Mouse (Mus musculus) lung, adult 2 months (tissue): ENCODE results near the gene Fdxr. TPM values are rescaled to one million over a fixed set of nuclear protein-coding genes. Genes with fewer than 3 reads are reported as not detected.

Experiments
- DNase-seq: peaks from one replicate; pipeline ENCODE4 v3.0.0; 2022
- H3K4me1 ChIP-seq: fragments of 200-500 bp; 2 replicates; pipeline ENCODE4 v1.6.1; 2011; ENCODE audit warnings: low read length; ENCODE audit not compliant: control insufficient read depth, insufficient read depth
- H3K4me3 ChIP-seq: fragments of 200-500 bp; replicated peaks from 2 replicates; pipeline ENCODE3; 2011; ENCODE audit warnings: low read depth, mild to moderate bottlenecking, control low read depth, low read length; ENCODE audit errors: extremely low read depth
- CTCF ChIP-seq: fragments of 200-500 bp; IDR thresholded peaks from 2 replicates; pipeline ENCODE4 v1.5.1; 2011; ENCODE audit warnings: mild to moderate bottlenecking, low read length, control low read depth; ENCODE audit not compliant: insufficient read depth
- POLR2A ChIP-seq: fragments of 200-500 bp; IDR thresholded peaks from 2 replicates; pipeline ENCODE4 v1.6.1; 2011; ENCODE audit warnings: low read depth, mild to moderate bottlenecking, control low read depth, low read length, borderline replicate concordance; ENCODE audit errors: extremely low read depth
- WGBS: fragments of 180-500 bp; shearing (Covaris S2); methylation state at CpG from one replicate; pipeline ENCODE4 v1.1.7; 2018; 5-methylcytosine and 5-hydroxymethylcytosine counted together
- polyA plus RNA-seq: library from polyadenylated mRNA; depleted of rRNA; stranded (reverse); fragments of >200 nt; gene quantifications from 2 replicates; pipeline ENCODE4 v1.2.3, GENCODE M21; 2012; rRNA removed

The Fdxr gene
- polyA plus RNA-seq, 1 experiment = 13.0 TPM

GRCm38 (mm10) chr11:115222570-115222969, 54.3 kb downstream of the Fdxr start:
- DNase-seq = peak; percentile 39
- Histone ChIP-seq H3K4me3 (no peak overlapping the region), H3K4me1 (peaks cover 34% of the 10 kb centered on the region)
- 19% methylated on average over 5 of the region's 5 CpGs for WGBS
- TF ChIP-seq POLR2A (no peak), CTCF (no peak)

- H3K4me3 ChIP-seq = no peak overlapping the region
- TF ChIP-seq CTCF (no peak), POLR2A (no peak)
- 45% methylated on average over 12 of the region's 12 CpGs for WGBS
- peak; percentile 17 for DNase-seq
- H3K4me1 ChIP-seq = peaks cover 34% of the 10 kb centered on the region
Measured at GRCm38 (mm10) chr11:115222077-115222476, 54.8 kb downstream of the Fdxr start.

- Histone ChIP-seq H3K4me1 (peaks cover 32% of the 10 kb centered on the region), H3K4me3 (no peak overlapping the region)
- no peak for TF ChIP-seq CTCF
- no peak for TF ChIP-seq POLR2A
- 48% methylated on average over 10 of the region's 10 CpGs for WGBS
- peak; percentile 15 for DNase-seq
Measured at GRCm38 (mm10) chr11:115219685-115220084, 57.2 kb downstream of the Fdxr start.

GRCm38 (mm10) chr11:115219263-115219662, 57.6 kb downstream of the Fdxr start:
- 24% methylated on average over 9 of the region's 9 CpGs for WGBS
- DNase-seq = peak; percentile 59
- no peak overlapping the region for H3K4me3 ChIP-seq
- peaks cover 31% of the 10 kb centered on the region for H3K4me1 ChIP-seq
- TF ChIP-seq POLR2A (peak; percentile 35; the same call in 1 of the 2 replicates), CTCF (no peak)

Other genes with a start within 250 kb of the Fdxr start
- gene Cd300ld5, start 239.3 kb downstream of the Fdxr start, polyA plus RNA-seq = 2.2 and 2.3 TPM in 2 replicates
- gene Cd300ld3, start 228.6 kb downstream of the Fdxr start, polyA plus RNA-seq = 18.6 and 25.0 TPM in 2 replicates
- gene Cd300e, start 214.9 kb downstream of the Fdxr start, polyA plus RNA-seq = 2.1 and 2.6 TPM in 2 replicates
- gene Rab37, start 185.6 kb downstream of the Fdxr start, polyA plus RNA-seq = 0.58 and 1.1 TPM in 2 replicates
- gene Cd300lf, start 143.1 kb downstream of the Fdxr start, polyA plus RNA-seq = 12.2 and 20.6 TPM in 2 replicates
- 46.8 and 60.1 TPM in 2 replicates for gene Slc9a3r1, start 113.7 kb downstream of the Fdxr start, polyA plus RNA-seq
- 19.1 and 21.6 TPM in 2 replicates for gene Tmem104, start 89.6 kb downstream of the Fdxr start, polyA plus RNA-seq
- 18.8 and 26.4 TPM in 2 replicates for gene Nat9, start 89.2 kb downstream of the Fdxr start, polyA plus RNA-seq
- gene Grin2c, start 9.8 kb downstream of the Fdxr start, polyA plus RNA-seq = 4.8 and 6.5 TPM in 2 replicates
- gene Fads6, start 20.6 kb upstream of the Fdxr start, polyA plus RNA-seq = 2.8 and 3.8 TPM in 2 replicates
- 8.3 TPM in 1 of 2 replicates, not detected in the other for gene Otop2, start 30.1 kb upstream of the Fdxr start, polyA plus RNA-seq
- gene Ush1g, start 45.0 kb upstream of the Fdxr start, polyA plus RNA-seq = 0.11 and 0.17 TPM in 2 replicates
- 0.05 and 7.8 TPM in 2 replicates for gene Otop3, start 57.7 kb upstream of the Fdxr start, polyA plus RNA-seq
- gene Hid1, start 90.7 kb upstream of the Fdxr start, polyA plus RNA-seq = 43.3 and 45.0 TPM in 2 replicates
- 29.1 and 33.8 TPM in 2 replicates for gene Cdr2l, start 104.9 kb upstream of the Fdxr start, polyA plus RNA-seq
- 52.3 and 80.8 TPM in 2 replicates for gene Mrpl58, start 126.7 kb upstream of the Fdxr start, polyA plus RNA-seq
- gene Atp5h, start 142.9 kb upstream of the Fdxr start, polyA plus RNA-seq = 52.4 and 108 TPM in 2 replicates
- 33.3 and 36.6 TPM in 2 replicates for gene Kctd2, start 143.1 kb upstream of the Fdxr start, polyA plus RNA-seq
- gene Trim80, start 163.5 kb upstream of the Fdxr start, polyA plus RNA-seq = 0.07 and 0.13 TPM in 2 replicates
- 0.80 and 0.95 TPM in 2 replicates for gene Slc16a5, start 185.4 kb upstream of the Fdxr start, polyA plus RNA-seq
- 11.6 and 12.0 TPM in 2 replicates for gene Armc7, start 198.6 kb upstream of the Fdxr start, polyA plus RNA-seq
- gene Nt5c, start 214.8 kb upstream of the Fdxr start, polyA plus RNA-seq = 47.1 and 54.9 TPM in 2 replicates
- 114 and 147 TPM in 2 replicates for gene Jpt1, start 237.3 kb upstream of the Fdxr start, polyA plus RNA-seq